Mouse (Mus musculus): Measurements from ENCODE around the gene Arnt. TPM values are rescaled to one million over a fixed set of nuclear protein-coding genes. Genes with fewer than 3 reads are reported as not detected.

Gene Arnt
- polyA plus RNA-seq, 1 experiment from 2014 or later = 21.8 TPM

DNA sequence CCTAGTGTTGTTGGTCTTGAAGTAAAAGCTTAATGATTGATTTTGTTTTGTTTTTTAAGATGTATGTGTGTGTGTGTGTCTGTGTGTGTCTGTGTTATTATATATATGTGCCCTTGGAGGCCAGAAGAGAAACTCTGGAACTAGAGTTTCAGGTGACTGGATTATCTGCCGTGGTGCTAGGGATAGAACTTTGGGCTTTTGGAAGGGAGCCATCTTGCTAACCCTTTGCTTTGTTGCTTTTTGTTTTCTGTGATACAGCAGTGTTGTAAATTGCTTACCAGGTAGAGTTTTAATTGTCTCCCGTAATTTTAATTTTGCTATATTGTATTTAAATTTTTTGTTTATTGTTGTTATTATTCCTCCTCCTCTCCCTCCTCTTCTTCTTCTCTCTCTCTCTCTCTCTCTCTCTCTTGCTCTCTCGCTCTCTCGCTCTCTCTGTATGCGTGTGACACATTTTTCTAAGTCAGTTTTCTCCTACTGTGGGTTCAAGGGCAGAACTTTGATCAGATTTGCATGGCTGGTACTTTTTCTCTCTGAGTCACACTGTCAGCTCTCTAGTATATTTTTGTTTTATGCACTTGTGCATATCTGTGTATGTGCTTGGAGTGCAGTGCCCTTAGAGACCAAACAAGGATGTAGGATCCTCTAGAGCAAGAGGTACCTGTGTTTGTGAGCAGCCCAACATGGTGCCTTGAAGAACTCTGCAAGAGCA, 8.4 kb downstream of the Arnt start:
- no peak overlapping the region for H3K27ac ChIP-seq (ENCODE audit: low read depth, low read length)
- DNase-seq (ENCODE audit: low spot score) (no peak), ATAC-seq (ENCODE audit: low FRiP score) (no peak)
- WGBS = 95% methylated on average over 5 of the region's 5 CpGs
- no peak overlapping the region for H3K9ac ChIP-seq (ENCODE audit: low read depth, low read length)
- H3K4me2 ChIP-seq (replicated peaks; ENCODE audit: low read depth, low read length) = no peak overlapping the region
- no peaks in the 10 kb centered on the region for H3K4me1 ChIP-seq (replicated peaks; ENCODE audit: control insufficient read depth, insufficient read depth, low read length)
- no peaks in the 10 kb centered on the region for H3K9me3 ChIP-seq (ENCODE audit: control insufficient read depth, low read length)
- no peak overlapping the region for H3K4me3 ChIP-seq (ENCODE audit: low read depth, low read length)
- H3K27me3 ChIP-seq (ENCODE audit: control insufficient read depth, insufficient read depth, low read length) = no peaks in the 10 kb centered on the region
- no peaks in the 10 kb centered on the region for H3K36me3 ChIP-seq (ENCODE audit: control insufficient read depth, insufficient read depth, low read length)

DNA sequence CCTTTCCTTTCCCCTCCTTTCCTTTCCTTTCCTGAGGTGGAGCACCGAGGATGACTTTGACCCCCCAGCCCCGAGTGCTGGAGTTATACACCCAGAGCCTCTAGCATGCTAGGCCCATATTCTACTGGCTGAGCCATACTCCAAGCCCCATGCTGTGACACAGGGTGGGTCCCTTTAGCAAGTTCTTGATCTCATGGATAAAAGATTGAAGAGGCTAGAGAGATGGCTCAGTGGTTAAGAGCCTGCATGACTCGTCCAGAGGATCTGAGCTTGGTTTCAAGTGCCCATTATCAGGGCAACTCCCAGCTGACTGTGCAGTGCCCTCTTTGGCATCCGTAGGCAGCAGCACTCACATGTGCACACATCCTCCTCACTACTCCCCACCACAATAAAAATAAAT, 11.1 kb downstream of the Arnt start:
- WGBS = 84% methylated on average over 4 of the region's 4 CpGs
- Histone ChIP-seq H3K27ac (ENCODE audit: low read depth, low read length) (no peak overlapping the region), H3K4me1 (replicated peaks; ENCODE audit: control insufficient read depth, insufficient read depth, low read length) (no peaks in the 10 kb centered on the region), H3K9me3 (ENCODE audit: control insufficient read depth, low read length) (no peaks in the 10 kb centered on the region), H3K4me3 (ENCODE audit: low read depth, low read length) (no peak overlapping the region), H3K27me3 (ENCODE audit: control insufficient read depth, insufficient read depth, low read length) (no peaks in the 10 kb centered on the region), H3K36me3 (ENCODE audit: control insufficient read depth, insufficient read depth, low read length) (no peaks in the 10 kb centered on the region), H3K9ac (ENCODE audit: low read depth, low read length) (no peak overlapping the region), H3K4me2 (replicated peaks; ENCODE audit: low read depth, low read length) (no peak overlapping the region)
- DNase-seq (ENCODE audit: low spot score) (no peak), ATAC-seq (ENCODE audit: low FRiP score) (no peak)

DNA sequence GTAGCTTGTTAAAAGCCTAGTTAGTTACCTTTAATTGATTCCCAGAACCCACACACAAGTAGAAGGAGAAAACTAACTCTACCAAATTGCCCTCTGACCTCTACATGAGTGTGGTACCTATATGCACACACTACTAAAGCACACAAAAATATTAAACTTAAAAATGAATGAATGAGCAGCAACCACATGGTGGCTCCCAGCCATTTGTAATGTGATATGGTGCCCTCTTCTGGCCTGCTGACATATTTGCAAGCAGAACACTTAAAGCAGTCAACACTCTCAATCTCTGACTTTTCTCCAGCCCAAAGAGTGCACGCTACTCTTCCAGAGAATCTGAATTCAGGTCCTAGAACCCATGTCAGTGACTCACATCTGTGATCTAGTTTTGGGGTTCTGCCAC, 16.2 kb downstream of the Arnt start:
- no peak for ATAC-seq (ENCODE audit: low FRiP score)
- H3K4me1 ChIP-seq (replicated peaks; ENCODE audit: control insufficient read depth, insufficient read depth, low read length) = no peaks in the 10 kb centered on the region
- H3K4me3 ChIP-seq (ENCODE audit: low read depth, low read length) = no peak overlapping the region
- WGBS = 58% methylated on average over 1 of the region's 1 CpGs
- H3K27me3 ChIP-seq (ENCODE audit: control insufficient read depth, insufficient read depth, low read length) = no peaks in the 10 kb centered on the region
- H3K27ac ChIP-seq (ENCODE audit: low read depth, low read length) = no peak overlapping the region
- H3K4me2 ChIP-seq (replicated peaks; ENCODE audit: low read depth, low read length) = no peak overlapping the region
- no peak overlapping the region for H3K9ac ChIP-seq (ENCODE audit: low read depth, low read length)
- DNase-seq (ENCODE audit: low spot score) = peak; percentile 54
- no peaks in the 10 kb centered on the region for H3K36me3 ChIP-seq (ENCODE audit: control insufficient read depth, insufficient read depth, low read length)
- no peaks in the 10 kb centered on the region for H3K9me3 ChIP-seq (ENCODE audit: control insufficient read depth, low read length)

DNA sequence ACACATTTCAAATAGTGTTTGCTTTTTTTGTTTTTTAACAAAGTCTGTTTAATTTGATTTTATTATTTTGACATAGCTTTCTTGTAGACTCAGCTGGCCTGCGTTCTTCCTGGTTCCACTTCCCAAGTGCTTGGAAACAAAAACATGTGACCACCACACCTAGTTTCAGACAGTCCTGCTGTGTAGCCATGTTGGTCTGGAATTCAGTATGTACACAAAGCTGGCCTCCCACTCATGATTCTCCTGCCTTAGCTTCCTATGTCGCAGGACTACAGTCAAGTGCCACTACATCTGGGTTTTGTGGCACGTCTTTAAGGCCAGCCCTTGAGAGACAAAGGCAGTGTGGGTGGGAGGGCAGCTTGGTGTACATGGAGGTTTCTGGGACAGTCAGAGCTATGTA, 16.7 kb downstream of the Arnt start:
- H3K9ac ChIP-seq (ENCODE audit: low read depth, low read length) = no peak overlapping the region
- no peak overlapping the region for H3K4me2 ChIP-seq (replicated peaks; ENCODE audit: low read depth, low read length)
- no peak overlapping the region for H3K4me3 ChIP-seq (ENCODE audit: low read depth, low read length)
- no peaks in the 10 kb centered on the region for H3K9me3 ChIP-seq (ENCODE audit: control insufficient read depth, low read length)
- ATAC-seq (ENCODE audit: low FRiP score) (no peak), DNase-seq (ENCODE audit: low spot score) (no peak)
- no peak overlapping the region for H3K27ac ChIP-seq (ENCODE audit: low read depth, low read length)
- H3K4me1 ChIP-seq (replicated peaks; ENCODE audit: control insufficient read depth, insufficient read depth, low read length) = no peaks in the 10 kb centered on the region
- no peaks in the 10 kb centered on the region for H3K36me3 ChIP-seq (ENCODE audit: control insufficient read depth, insufficient read depth, low read length)
- 93% methylated on average over 3 of the region's 3 CpGs for WGBS
- no peaks in the 10 kb centered on the region for H3K27me3 ChIP-seq (ENCODE audit: control insufficient read depth, insufficient read depth, low read length)

DNA sequence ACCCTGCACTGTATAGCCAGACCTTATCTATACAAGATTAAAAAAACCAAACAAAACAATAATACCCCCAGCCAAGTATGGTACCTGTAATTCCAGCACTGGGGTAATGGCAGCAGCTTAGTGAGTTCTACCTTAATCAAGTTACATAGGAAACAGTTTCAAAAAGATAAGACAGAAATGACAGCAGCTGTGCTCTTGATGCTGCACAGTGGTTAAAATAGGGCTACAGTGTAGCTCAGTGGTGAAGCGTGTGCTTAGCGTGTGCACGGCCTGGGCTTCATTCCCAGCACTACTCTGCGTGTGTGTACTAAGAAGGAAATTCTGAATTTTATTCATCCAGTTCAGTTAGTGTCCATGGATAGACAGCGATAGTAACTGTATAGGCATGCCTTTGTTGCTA, 22.2 kb downstream of the Arnt start:
- WGBS = 97% methylated on average over 5 of the region's 5 CpGs
- H3K4me3 ChIP-seq (ENCODE audit: low read depth, low read length) = no peak overlapping the region
- DNase-seq (ENCODE audit: low spot score) (no peak), ATAC-seq (ENCODE audit: low FRiP score) (no peak)
- no peak overlapping the region for H3K4me2 ChIP-seq (replicated peaks; ENCODE audit: low read depth, low read length)
- no peaks in the 10 kb centered on the region for H3K9me3 ChIP-seq (ENCODE audit: control insufficient read depth, low read length)
- no peaks in the 10 kb centered on the region for H3K27me3 ChIP-seq (ENCODE audit: control insufficient read depth, insufficient read depth, low read length)
- H3K27ac ChIP-seq (ENCODE audit: low read depth, low read length) = no peak overlapping the region
- H3K9ac ChIP-seq (ENCODE audit: low read depth, low read length) = no peak overlapping the region
- H3K36me3 ChIP-seq (ENCODE audit: control insufficient read depth, insufficient read depth, low read length) = no peaks in the 10 kb centered on the region
- no peaks in the 10 kb centered on the region for H3K4me1 ChIP-seq (replicated peaks; ENCODE audit: control insufficient read depth, insufficient read depth, low read length)

DNA sequence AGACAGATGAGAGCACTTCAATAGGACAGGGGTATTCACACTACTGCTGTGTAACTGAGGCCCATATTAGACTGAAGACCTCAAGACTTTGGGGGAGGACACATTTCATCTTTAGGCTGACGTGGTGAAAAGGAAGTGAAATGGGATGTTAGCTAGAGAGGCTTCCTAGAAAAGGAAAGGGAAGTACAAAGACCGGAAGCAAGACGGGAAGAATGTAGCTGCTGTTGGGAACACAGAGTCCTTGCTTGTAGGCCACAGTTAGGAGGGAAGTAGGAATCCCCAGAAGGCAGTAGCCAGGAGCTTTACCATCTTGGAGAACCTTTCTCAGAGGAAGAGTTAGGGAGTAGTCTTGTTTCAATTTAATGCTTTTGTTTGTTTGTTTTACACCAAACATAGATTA, 23.6 kb downstream of the Arnt start:
- Histone ChIP-seq H3K27me3 (ENCODE audit: control insufficient read depth, insufficient read depth, low read length) (no peaks in the 10 kb centered on the region), H3K4me2 (replicated peaks; ENCODE audit: low read depth, low read length) (no peak overlapping the region), H3K27ac (ENCODE audit: low read depth, low read length) (no peak overlapping the region), H3K36me3 (ENCODE audit: control insufficient read depth, insufficient read depth, low read length) (no peaks in the 10 kb centered on the region), H3K4me1 (replicated peaks; ENCODE audit: control insufficient read depth, insufficient read depth, low read length) (no peaks in the 10 kb centered on the region), H3K9me3 (ENCODE audit: control insufficient read depth, low read length) (no peaks in the 10 kb centered on the region), H3K9ac (ENCODE audit: low read depth, low read length) (no peak overlapping the region), H3K4me3 (ENCODE audit: low read depth, low read length) (no peak overlapping the region)
- ATAC-seq (ENCODE audit: low FRiP score) (no peak), DNase-seq (ENCODE audit: low spot score) (no peak)
- WGBS = 85% methylated on average over 3 of the region's 3 CpGs

DNA sequence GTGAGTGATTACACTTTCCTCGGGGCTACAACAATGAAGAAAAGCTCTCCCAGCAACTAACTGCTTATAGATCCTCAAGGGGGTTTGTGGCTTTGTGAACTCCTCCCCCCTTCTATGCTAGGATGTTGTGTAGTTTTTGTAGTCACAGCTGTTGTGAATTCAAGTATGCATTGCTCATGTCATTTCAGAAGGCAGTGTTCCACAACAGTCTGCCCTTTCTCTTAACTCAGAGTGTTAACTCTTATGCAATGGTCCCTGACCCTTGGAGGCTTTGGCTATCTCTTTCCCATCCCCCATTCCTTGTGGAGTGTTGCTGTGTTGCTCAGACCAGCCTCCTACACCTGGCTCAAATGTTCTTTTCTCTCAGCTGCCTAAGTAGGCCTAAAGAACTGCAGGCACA, 25.2 kb downstream of the Arnt start:
- Histone ChIP-seq H3K9ac (ENCODE audit: low read depth, low read length) (no peak overlapping the region), H3K4me3 (ENCODE audit: low read depth, low read length) (no peak overlapping the region), H3K4me1 (replicated peaks; ENCODE audit: control insufficient read depth, insufficient read depth, low read length) (no peaks in the 10 kb centered on the region), H3K4me2 (replicated peaks; ENCODE audit: low read depth, low read length) (no peak overlapping the region), H3K9me3 (ENCODE audit: control insufficient read depth, low read length) (no peaks in the 10 kb centered on the region), H3K36me3 (ENCODE audit: control insufficient read depth, insufficient read depth, low read length) (no peaks in the 10 kb centered on the region), H3K27ac (ENCODE audit: low read depth, low read length) (no peak overlapping the region), H3K27me3 (ENCODE audit: control insufficient read depth, insufficient read depth, low read length) (no peaks in the 10 kb centered on the region)
- ATAC-seq (ENCODE audit: low FRiP score) (no peak), DNase-seq (ENCODE audit: low spot score) (no peak)
- 93% methylated on average over 1 of the region's 1 CpGs for WGBS

DNA sequence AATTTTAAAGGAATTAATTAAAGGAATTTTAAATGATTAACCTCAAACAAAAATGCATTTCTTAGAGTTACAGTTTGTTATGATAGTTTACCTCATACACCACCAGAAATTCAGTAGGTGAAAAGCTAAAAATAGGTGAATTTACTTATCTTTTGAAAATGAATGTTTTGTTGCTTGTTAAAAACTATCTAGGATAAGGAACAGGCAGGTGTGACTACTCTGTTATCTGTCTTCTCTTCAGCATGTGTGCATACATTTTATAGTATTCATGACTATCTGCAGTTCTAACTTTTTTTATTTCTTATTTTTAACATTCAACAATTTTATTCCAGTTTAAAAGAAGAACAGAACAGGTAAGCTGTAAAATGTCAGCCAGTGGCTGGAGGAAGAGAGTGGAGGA, 29.7 kb downstream of the Arnt start:
- no peak overlapping the region for H3K4me2 ChIP-seq (replicated peaks; ENCODE audit: low read depth, low read length)
- no peaks in the 10 kb centered on the region for H3K9me3 ChIP-seq (ENCODE audit: control insufficient read depth, low read length)
- H3K4me1 ChIP-seq (replicated peaks; ENCODE audit: control insufficient read depth, insufficient read depth, low read length) = no peaks in the 10 kb centered on the region
- H3K27ac ChIP-seq (ENCODE audit: low read depth, low read length) = no peak overlapping the region
- ATAC-seq (ENCODE audit: low FRiP score) (no peak), DNase-seq (ENCODE audit: low spot score) (no peak)
- no peaks in the 10 kb centered on the region for H3K27me3 ChIP-seq (ENCODE audit: control insufficient read depth, insufficient read depth, low read length)
- H3K36me3 ChIP-seq (ENCODE audit: control insufficient read depth, insufficient read depth, low read length) = no peaks in the 10 kb centered on the region
- H3K4me3 ChIP-seq (ENCODE audit: low read depth, low read length) = no peak overlapping the region
- H3K9ac ChIP-seq (ENCODE audit: low read depth, low read length) = no peak overlapping the region

DNA sequence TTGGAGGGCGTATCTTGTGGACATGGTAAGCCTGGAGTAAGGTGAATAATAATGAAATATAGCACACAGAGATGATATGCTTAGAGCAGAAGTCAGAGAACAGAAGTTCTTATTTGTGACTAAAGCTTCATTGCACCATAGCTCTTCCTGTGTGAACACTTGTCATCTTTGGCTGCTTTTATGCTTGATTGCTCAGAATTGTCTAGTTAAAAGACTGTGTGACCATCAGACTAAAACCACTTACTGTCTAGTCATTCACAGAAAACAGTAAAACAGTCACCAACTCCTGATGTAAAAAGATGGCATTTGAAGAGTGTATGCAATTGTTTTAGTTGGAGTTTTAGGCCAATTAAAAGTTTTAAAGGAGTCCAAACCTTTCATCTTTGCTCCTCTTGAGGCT, 44.8 kb downstream of the Arnt start:
- Histone ChIP-seq H3K27ac (ENCODE audit: low read depth, low read length) (no peak overlapping the region), H3K36me3 (ENCODE audit: control insufficient read depth, insufficient read depth, low read length) (no peaks in the 10 kb centered on the region; the same call in 1 of the 2 replicates)
- 90% methylated on average over 1 of the region's 1 CpGs for WGBS

More for the DNA sequence above, 44.8 kb downstream of the Arnt start:
- Histone ChIP-seq H3K9ac (ENCODE audit: low read depth, low read length) (no peak overlapping the region), H3K27me3 (ENCODE audit: control insufficient read depth, insufficient read depth, low read length) (no peaks in the 10 kb centered on the region), H3K4me1 (replicated peaks; ENCODE audit: control insufficient read depth, insufficient read depth, low read length) (no peaks in the 10 kb centered on the region), H3K4me2 (replicated peaks; ENCODE audit: low read depth, low read length) (no peak overlapping the region), H3K4me3 (ENCODE audit: low read depth, low read length) (no peak overlapping the region), H3K9me3 (ENCODE audit: control insufficient read depth, low read length) (no peaks in the 10 kb centered on the region)
- ATAC-seq (ENCODE audit: low FRiP score) (no peak), DNase-seq (ENCODE audit: low spot score) (no peak)
